Mouse (Mus musculus): Measurements from ENCODE around the gene Cldn19. TPM values are rescaled to one million over a fixed set of nuclear protein-coding genes. Genes with fewer than 3 reads are reported as not detected.

The Cldn19 gene
- polyA plus RNA-seq, 2 experiments: not detected

DNA sequence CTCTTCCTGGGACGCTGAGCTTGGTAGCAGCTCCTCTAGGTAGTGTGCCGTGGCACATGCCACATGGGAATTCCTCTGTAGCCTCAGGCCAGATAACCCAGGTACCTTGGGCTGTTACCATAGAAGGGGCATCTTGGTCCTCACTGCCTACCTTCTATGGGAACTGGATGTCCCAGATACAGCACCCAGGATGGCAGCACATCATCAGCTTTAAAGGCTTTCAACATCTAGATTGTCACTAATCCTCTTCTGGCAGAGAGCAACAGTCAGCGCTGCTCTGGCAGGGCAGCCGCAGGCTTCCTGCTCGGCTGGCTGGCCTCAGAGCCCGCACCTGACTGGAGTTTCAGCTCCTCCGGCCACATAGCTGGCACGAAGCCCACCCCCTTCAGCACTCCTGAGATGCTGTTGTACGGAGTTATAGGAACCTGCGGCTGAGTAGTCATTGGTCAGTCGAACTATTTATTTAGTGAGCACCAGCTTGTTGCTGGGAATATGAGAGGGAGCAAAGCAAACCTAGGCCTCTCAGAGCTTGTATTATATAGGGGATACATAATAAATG is 6.7 kb upstream of the Cldn19 start:
- Histone ChIP-seq H3K27ac (no peak overlapping the region), H3K27me3 (ENCODE audit: control insufficient read depth, insufficient read depth, low read length) (no peaks in the 10 kb centered on the region), H3K4me3 (ENCODE audit: insufficient read depth in 1 of 2, low read depth in 2 of 2, low read length in 2 of 2) (no peak overlapping the region), H3K36me3 (replicated peaks; ENCODE audit: control insufficient read depth, insufficient read depth, low read depth) (no peaks in the 10 kb centered on the region), H3K4me1 (replicated peaks; ENCODE audit: control insufficient read depth in 2 of 2, insufficient read depth in 2 of 2, low read length in 1 of 2) (no peaks in the 10 kb centered on the region), H3K9me3 (ENCODE audit: control insufficient read depth, low read length) (no peaks in the 10 kb centered on the region), H3K4me2 (ENCODE audit: low read depth) (no peak overlapping the region), H3K9ac (replicated peaks) (no peak overlapping the region)
- no peak for ATAC-seq (ENCODE audit: insufficient read depth)
- no peak for DNase-seq (ENCODE audit: low read depth in 3 of 3, low spot score in 3 of 3)
- 73% methylated on average over 11 of the region's 11 CpGs for WGBS (ENCODE audit: insufficient replicate concordance)
- TF ChIP-seq CTCF (IDR thresholded peaks at IDR 0.05; ENCODE audit: low read depth) (no peak), EP300 (IDR thresholded peaks at IDR 0.05; ENCODE audit: low read depth) (no peak)

DNA sequence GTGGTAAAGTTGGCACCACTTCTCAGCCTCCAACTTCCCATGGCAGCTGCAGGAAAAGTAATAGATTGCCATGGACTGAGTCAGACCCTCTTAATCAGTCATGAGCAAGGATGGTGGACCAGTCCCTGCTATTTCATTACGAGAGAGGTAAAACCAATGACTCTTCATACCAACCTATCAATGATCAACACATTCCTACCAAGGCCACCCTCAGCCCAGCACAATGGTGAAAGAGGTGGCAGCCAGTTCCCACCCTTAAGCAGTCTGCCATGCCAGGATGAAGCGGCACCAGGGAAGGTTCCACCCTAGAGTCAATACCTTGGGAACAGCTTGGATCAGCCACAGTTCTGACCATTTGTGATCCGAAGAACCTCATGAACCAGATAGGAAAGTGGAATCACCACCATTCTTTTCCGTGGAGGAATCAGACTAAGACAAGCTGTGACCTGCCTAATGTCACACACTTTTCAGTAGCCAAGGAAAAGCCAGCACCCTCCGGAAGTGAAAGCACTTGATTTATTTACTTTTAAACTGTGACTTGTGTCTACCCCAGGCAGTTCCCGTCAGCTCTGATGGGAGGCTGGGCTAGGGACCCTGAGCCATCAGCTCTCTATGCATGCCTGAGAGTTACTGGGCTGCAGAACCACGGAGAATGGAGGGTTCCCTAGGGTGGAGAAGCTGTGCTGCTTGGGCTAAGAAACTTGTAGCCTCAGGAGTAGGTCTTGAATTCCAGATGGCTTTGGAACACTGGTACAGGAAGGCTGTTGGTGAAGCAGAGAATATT is 3.0 kb upstream of the Cldn19 start:
- Histone ChIP-seq H3K4me2 (ENCODE audit: low read depth) (no peak overlapping the region), H3K4me3 (ENCODE audit: insufficient read depth in 1 of 2, low read depth in 2 of 2, low read length in 2 of 2) (no peak overlapping the region), H3K9ac (replicated peaks) (no peak overlapping the region), H3K9me3 (ENCODE audit: control insufficient read depth, low read length) (no peaks in the 10 kb centered on the region), H3K4me1 (replicated peaks; ENCODE audit: control insufficient read depth in 2 of 2, insufficient read depth in 2 of 2, low read length in 1 of 2) (no peaks in the 10 kb centered on the region), H3K27me3 (ENCODE audit: control insufficient read depth, insufficient read depth, low read length) (no peaks in the 10 kb centered on the region), H3K27ac (no peak overlapping the region), H3K36me3 (replicated peaks; ENCODE audit: control insufficient read depth, insufficient read depth, low read depth) (no peaks in the 10 kb centered on the region)
- WGBS (ENCODE audit: insufficient replicate concordance): 51% methylated on average over 7 of the region's 7 CpGs
- no peak for DNase-seq (ENCODE audit: low read depth in 3 of 3, low spot score in 3 of 3)
- no peak for ATAC-seq (ENCODE audit: insufficient read depth)
- no peak for TF ChIP-seq EP300 (IDR thresholded peaks at IDR 0.05; ENCODE audit: low read depth)
- no peak for TF ChIP-seq CTCF (IDR thresholded peaks at IDR 0.05; ENCODE audit: low read depth)

GRCm38 (mm10) chr4:119254012-119254618 is 1.1 kb upstream of the Cldn19 start:
- no peak for TF ChIP-seq CTCF (IDR thresholded peaks at IDR 0.05; ENCODE audit: low read depth)
- TF ChIP-seq EP300 (IDR thresholded peaks at IDR 0.05; ENCODE audit: low read depth): no peak
- no peak overlapping the region for H3K4me3 ChIP-seq (ENCODE audit: insufficient read depth in 1 of 2, low read depth in 2 of 2, low read length in 2 of 2)
- no peak overlapping the region for H3K9ac ChIP-seq (replicated peaks)
- H3K4me1 ChIP-seq (replicated peaks; ENCODE audit: control insufficient read depth in 2 of 2, insufficient read depth in 2 of 2, low read length in 1 of 2): no peaks in the 10 kb centered on the region
- ATAC-seq (ENCODE audit: insufficient read depth) (no peak), DNase-seq (ENCODE audit: low read depth in 3 of 3, low spot score in 3 of 3) (no peak)
- no peaks in the 10 kb centered on the region for H3K9me3 ChIP-seq (ENCODE audit: control insufficient read depth, low read length)
- H3K27me3 ChIP-seq (ENCODE audit: control insufficient read depth, insufficient read depth, low read length): no peaks in the 10 kb centered on the region
- no peak overlapping the region for H3K4me2 ChIP-seq (ENCODE audit: low read depth)
- H3K36me3 ChIP-seq (replicated peaks; ENCODE audit: control insufficient read depth, insufficient read depth, low read depth): no peaks in the 10 kb centered on the region
- H3K27ac ChIP-seq: no peak overlapping the region
- WGBS (ENCODE audit: insufficient replicate concordance): 48% methylated on average over 9 of the region's 9 CpGs

- Histone ChIP-seq H3K27ac (no peak overlapping the region), H3K4me1 (replicated peaks; ENCODE audit: control insufficient read depth in 2 of 2, insufficient read depth in 2 of 2, low read length in 1 of 2) (no peaks in the 10 kb centered on the region), H3K9ac (replicated peaks) (no peak overlapping the region), H3K9me3 (ENCODE audit: control insufficient read depth, low read length) (no peaks in the 10 kb centered on the region), H3K36me3 (replicated peaks; ENCODE audit: control insufficient read depth, insufficient read depth, low read depth) (no peaks in the 10 kb centered on the region), H3K4me3 (ENCODE audit: insufficient read depth in 1 of 2, low read depth in 2 of 2, low read length in 2 of 2) (no peak overlapping the region), H3K4me2 (ENCODE audit: low read depth) (no peak overlapping the region), H3K27me3 (ENCODE audit: control insufficient read depth, insufficient read depth, low read length) (no peaks in the 10 kb centered on the region)
- no peak for DNase-seq (ENCODE audit: low read depth in 3 of 3, low spot score in 3 of 3)
- TF ChIP-seq CTCF (IDR thresholded peaks at IDR 0.05; ENCODE audit: low read depth) (no peak), EP300 (IDR thresholded peaks at IDR 0.05; ENCODE audit: low read depth) (no peak)
- 50% methylated on average over 6 of the region's 6 CpGs for WGBS (ENCODE audit: insufficient replicate concordance)
- no peak for ATAC-seq (ENCODE audit: insufficient read depth)
These were observed 1.9 kb downstream of the Cldn19 start for GRCm38 (mm10) chr4:119257083-119257482.
